8 mouse cellular contexts compared by ENCODE assay signal in the genomic region with DNA sequence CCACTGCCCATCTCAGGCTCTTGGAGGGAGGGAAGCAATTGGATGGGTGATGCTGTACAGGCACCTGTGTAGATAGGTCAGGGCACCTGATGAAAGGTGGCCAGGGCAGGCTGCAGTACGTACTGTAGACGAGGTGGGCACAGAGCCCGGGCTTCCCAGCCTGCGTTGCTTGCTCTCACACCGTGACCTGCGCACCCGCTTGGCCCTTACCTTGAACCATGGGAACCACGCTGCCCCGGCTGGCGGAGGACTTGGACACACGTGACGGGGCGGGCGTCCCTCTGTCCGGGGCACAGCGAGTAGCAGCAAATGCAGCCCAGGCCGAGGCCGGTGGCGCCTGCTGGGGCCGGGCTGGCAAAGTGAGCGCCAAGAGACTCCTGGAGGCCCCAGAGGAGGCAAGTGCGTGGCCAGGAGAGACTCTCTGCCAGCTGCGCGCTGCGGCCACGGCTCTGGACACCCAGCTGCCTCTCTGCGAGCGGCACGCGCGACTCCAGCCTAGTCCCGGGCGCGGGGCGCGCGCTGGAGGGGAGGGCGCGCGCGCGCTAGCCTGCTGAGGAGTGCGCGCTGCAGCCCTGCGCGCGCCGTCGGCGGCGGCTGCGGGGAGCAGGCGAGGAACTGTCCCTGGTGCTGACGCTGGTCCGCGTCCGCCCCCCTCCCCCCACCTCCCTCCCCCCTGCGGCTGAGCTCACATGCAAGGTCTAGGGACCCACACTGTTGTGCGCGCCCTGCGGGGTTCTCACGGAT. TPM values are rescaled to one million over a fixed set of nuclear protein-coding genes. Genes with fewer than 3 reads are reported as not detected.
DNase-seq lines count a peak whose midpoint lies in the region; ATAC-seq and TF ChIP-seq lines count a peak whose summit lies in the region.

A gene (minus strand): TSS at position 542 of the 744 bp plus-strand sequence.

- 1% methylated on average over 55 of the region's 62 CpGs for WGBS in forebrain, embryonic 11.5 days
- WGBS in hindbrain, postnatal 0 days: 2% methylated on average over 51 of the region's 62 CpGs
- WGBS in midbrain, embryonic 15.5 days: under 1% methylated on average over 62 of the region's 62 CpGs
- 3% methylated on average over 60 of the region's 62 CpGs for WGBS in thymus, adult 2 months

- DNase-seq in CD4-positive, CD25-positive, alpha-beta regulatory T cell, adult 2 months (ENCODE audit: low read depth, low spot score): peak; percentile 70
- peak; percentile 87 for DNase-seq in brain, adult 2 months (ENCODE audit: low read depth, low spot score)
- DNase-seq in forebrain, embryonic 11.5 days (ENCODE audit: low spot score): peak; percentile 76
- DNase-seq in hindbrain, postnatal 0 days (ENCODE audit: low spot score): peak; percentile 80
- DNase-seq in left cerebral cortex, postnatal 14 days (ENCODE audit: low spot score in 2 of 2): peak; percentile 58 to 64
- DNase-seq in thymus, adult 2 months: peak; percentile 62

- intact Hi-C loops in left cerebral cortex, postnatal 14 days (cut with DNase I): no loop called here

- TF ChIP-seq CTCF in hindbrain, postnatal 0 days (IDR thresholded peaks at IDR 0.05; ENCODE audit: low read depth): no peak
- no peak for TF ChIP-seq CTCF in thymus, adult 2 months (IDR thresholded peaks at IDR 0.05; ENCODE audit: borderline replicate concordance, control insufficient read depth, extremely low read depth, insufficient read depth, low read length, poor library complexity)

- peak within 1 kb of the TSS; percentile 28 for H3K4me3 ChIP-seq in forebrain, embryonic 11.5 days (ENCODE audit: low read depth, low read length)
- H3K4me3 ChIP-seq in hindbrain, postnatal 0 days (ENCODE audit: low read length): peak within 1 kb of the TSS; percentile 46
- H3K4me3 ChIP-seq in midbrain, embryonic 15.5 days: peak within 1 kb of the TSS; percentile 53
- peak within 1 kb of the TSS; percentile 42 for H3K4me3 ChIP-seq in thymus, adult 2 months (ENCODE audit: control insufficient read depth, insufficient read depth, low read length)

- no peak for TF ChIP-seq POLR2A in thymus, adult 2 months (IDR thresholded peaks at IDR 0.05; ENCODE audit: control insufficient read depth, extremely low read depth, insufficient read depth, low read length, poor library complexity)

- peak within 1 kb of the TSS; percentile 60 for H3K4me2 ChIP-seq in forebrain, embryonic 11.5 days (ENCODE audit: low read depth, low read length, severe bottlenecking)
- peak within 1 kb of the TSS; percentile 83 for H3K4me2 ChIP-seq in hindbrain, postnatal 0 days (ENCODE audit: low read depth, low read length)
- peak within 1 kb of the TSS; percentile 93 for H3K4me2 ChIP-seq in midbrain, embryonic 15.5 days

- peaks cover 9% of the 10 kb centered on the region for H3K27me3 ChIP-seq in forebrain, embryonic 11.5 days (ENCODE audit: control insufficient read depth, insufficient read depth, low read length)
- H3K27me3 ChIP-seq in hindbrain, postnatal 0 days (ENCODE audit: insufficient read depth, low read length): peaks cover 3% of the 10 kb centered on the region; the same call in 1 of the 2 replicates
- H3K27me3 ChIP-seq in midbrain, embryonic 15.5 days (replicated peaks): peaks cover 10% of the 10 kb centered on the region
- no peaks in the 10 kb centered on the region for H3K27me3 ChIP-seq in thymus, adult 2 months (ENCODE audit: control insufficient read depth, insufficient read depth, low read length)

- 0 out of 2 replicates have a peak, but pooled peaks cover 4% of the 10 kb centered on the region for H3K4me1 ChIP-seq in forebrain, embryonic 11.5 days (replicated peaks; ENCODE audit: control insufficient read depth, insufficient read depth, low read length)
- peaks cover 5% of the 10 kb centered on the region; the same call in 1 of the 2 replicates for H3K4me1 ChIP-seq in hindbrain, postnatal 0 days (ENCODE audit: insufficient read depth, low read length)
- peaks cover 10% of the 10 kb centered on the region for H3K4me1 ChIP-seq in midbrain, embryonic 15.5 days
- H3K4me1 ChIP-seq in thymus, adult 2 months (replicated peaks; ENCODE audit: control insufficient read depth, insufficient read depth, low read length): peaks cover 28% of the 10 kb centered on the region

- no peak within 1 kb of the TSS for H3K9ac ChIP-seq in forebrain, embryonic 11.5 days (ENCODE audit: low read length)
- H3K9ac ChIP-seq in hindbrain, postnatal 0 days (replicated peaks; ENCODE audit: low read length): peak within 1 kb of the TSS; percentile 48
- peak within 1 kb of the TSS; percentile 58 for H3K9ac ChIP-seq in midbrain, embryonic 15.5 days

- no peaks in the 10 kb centered on the region for H3K9me3 ChIP-seq in forebrain, embryonic 11.5 days (ENCODE audit: control insufficient read depth, low read length)
- H3K9me3 ChIP-seq in hindbrain, postnatal 0 days (ENCODE audit: low read length): no peaks in the 10 kb centered on the region
- H3K9me3 ChIP-seq in midbrain, embryonic 15.5 days: no peaks in the 10 kb centered on the region

- no peak for ATAC-seq in CD4-positive, CD25-positive, alpha-beta regulatory T cell, adult 4 months
- ATAC-seq in forebrain, embryonic 11.5 days (replicated peaks; ENCODE audit: low FRiP score): no peak
- peak; percentile 84 for ATAC-seq in hindbrain, postnatal 0 days
- ATAC-seq in midbrain, embryonic 15.5 days (replicated peaks): peak; percentile 81

- H3K36me3 ChIP-seq in forebrain, embryonic 11.5 days (ENCODE audit: control insufficient read depth, insufficient read depth, low read length): no peaks in the 10 kb centered on the region
- no peaks in the 10 kb centered on the region for H3K36me3 ChIP-seq in hindbrain, postnatal 0 days (ENCODE audit: insufficient read depth, low read length)
- no peaks in the 10 kb centered on the region for H3K36me3 ChIP-seq in midbrain, embryonic 15.5 days (replicated peaks)
- no peaks in the 10 kb centered on the region for H3K36me3 ChIP-seq in thymus, adult 2 months (ENCODE audit: control insufficient read depth, insufficient read depth, low read length)

- H3K27ac ChIP-seq in forebrain, embryonic 11.5 days (ENCODE audit: low read depth, low read length): no peak within 1 kb of the TSS
- 0 out of 2 replicates have a peak within 1 kb of the TSS, but pooled peaks have one; percentile 11 for H3K27ac ChIP-seq in hindbrain, postnatal 0 days
- H3K27ac ChIP-seq in midbrain, embryonic 15.5 days: no peak within 1 kb of the TSS
- no peak within 1 kb of the TSS for H3K27ac ChIP-seq in thymus, adult 2 months (ENCODE audit: control insufficient read depth, insufficient read depth, low read length)

RNA-seq across cellular contexts. Expression of the gene that starts here (rescaled TPM):
- polyA plus RNA-seq in CD4-positive, CD25-positive, alpha-beta regulatory T cell, adult 4 months (2017; shearing (Covaris generic)): not detected
- 0.09 TPM in 1 of 2 replicates, not detected in the other for polyA plus RNA-seq in forebrain, embryonic 11.5 days (2014; fragmentation: Nextera tagmentation; extraction: Ambion mirVana)
- 7.1 and 8.5 TPM in 2 replicates for total RNA-seq in hindbrain, postnatal 0 days (2014; rRNA removed)
- 9.6 and 10.3 TPM in 2 replicates for polyA plus RNA-seq in hindbrain, postnatal 0 days (2015; fragmentation: Nextera tagmentation; extraction: Ambion mirVana)
- 100 to 1,000 TPM; 142 to 143 TPM for total RNA-seq in left cerebral cortex, postnatal 14 days (2021)
- polyA plus RNA-seq in midbrain, embryonic 15.5 days (2015; fragmentation: Nextera tagmentation; extraction: Ambion mirVana): 4.7 and 5.4 TPM in 2 replicates
- 7.8 and 13.3 TPM in 2 replicates for polyA plus RNA-seq in thymus, adult 2 months (2012; rRNA removed)

Comparison
In these comparisons a context has a peak if more than half of its experiments do, and no peak if none do; other contexts are left out.
1. RNA of the gene that starts here (total RNA-seq): 142 to 143 TPM in left cerebral cortex, postnatal 14 days; 7.1 to 8.5 TPM in hindbrain, postnatal 0 days; every median in the first group is over 10 times any median in the second.
2. Peak in DNase-seq, H3K4me3 ChIP-seq and H3K4me2 ChIP-seq in forebrain, embryonic 11.5 days; RNA of the gene not detected or under 1 TPM.
3. ATAC-seq: peak in hindbrain, postnatal 0 days (single experiment) and midbrain, embryonic 15.5 days (single experiment); none in CD4-positive, CD25-positive, alpha-beta regulatory T cell, adult 4 months (single experiment) and forebrain, embryonic 11.5 days (single experiment).
4. Peak in every context shown above with its lines, with median percentiles within 50 percentile points of each other: DNase-seq, H3K4me2 ChIP-seq and H3K4me3 ChIP-seq.